Mouse (Mus musculus) MEL (cell line): ENCODE data around the gene Maml1. TPM values are rescaled to one million over a fixed set of nuclear protein-coding genes. Genes with fewer than 3 reads are reported as not detected.
"Not testable (repeated sequence)": the region's sequence is repeated elsewhere in the genome, so short reads cannot be mapped to it uniquely, and the experiment has no call there.

Experiments used
- DNase-seq: peaks from one replicate; pipeline ENCODE4 v3.0.0; 2011; ENCODE audit warnings: low read depth, low spot score
- H3K27ac ChIP-seq: 2 replicates; pipeline ENCODE4 v1.5.1; 2012; ENCODE audit warnings: low read depth, mild to moderate bottlenecking, control low read depth, low read length, moderate library complexity; ENCODE audit not compliant: control insufficient read depth
- H3K27me3 ChIP-seq, 2 experiments: fragments of 150-350 bp in 1 of 2; sonication (generic) in 1 of 2; 2 replicates each; pipeline ENCODE4 v1.6.1; 2012; ENCODE audit warnings: low read length in 2 of 2, mild to moderate bottlenecking in 2 of 2, improper control_type of control experiment in 1 of 2, moderate library complexity in 1 of 2; ENCODE audit not compliant: insufficient read depth in 2 of 2, control insufficient read depth in 1 of 2
- H3K36me3 ChIP-seq, 2 experiments: 2 replicates each; pipeline ENCODE4 v1.6.1; 2012 to 2014; ENCODE audit warnings: low read length in 2 of 2, improper control_type of control experiment in 1 of 2, inconsistent platforms in 1 of 2, mild to moderate bottlenecking in 1 of 2; ENCODE audit not compliant: insufficient read depth in 2 of 2, control insufficient read depth in 1 of 2
- H3K4me1 ChIP-seq, 2 experiments: fragments of 150-350 bp in 1 of 2; sonication (generic) in 1 of 2; 2 replicates each; pipeline ENCODE4 v1.6.1; 2012; ENCODE audit warnings: low read length in 2 of 2, improper control_type of control experiment in 1 of 2, mild to moderate bottlenecking in 1 of 2; ENCODE audit not compliant: insufficient read depth in 2 of 2, control insufficient read depth in 1 of 2
- H3K4me3 ChIP-seq, 2 experiments: fragments of 150-350 bp in 1 of 2; sonication (generic) in 1 of 2; 2 replicates each; pipeline ENCODE4 v1.5.1; 2012; ENCODE audit warnings: low read depth in 2 of 2, low read length in 2 of 2, mild to moderate bottlenecking in 2 of 2, moderate library complexity in 2 of 2, control low read depth in 1 of 2, improper control_type of control experiment in 1 of 2; ENCODE audit not compliant: control insufficient read depth in 1 of 2, insufficient read depth in 1 of 2
- H3K79me2 ChIP-seq: 2 replicates; pipeline ENCODE4 v1.6.1; 2012; ENCODE audit warnings: mild to moderate bottlenecking, low read length, moderate library complexity; ENCODE audit not compliant: control insufficient read depth, poor library complexity, insufficient read depth
- H3K9ac ChIP-seq: 2 replicates; pipeline ENCODE4 v1.6.1; 2012; ENCODE audit warnings: low read depth, mild to moderate bottlenecking, control low read depth, low read length, moderate library complexity; ENCODE audit not compliant: control insufficient read depth, poor library complexity, severe bottlenecking
- H3K9me3 ChIP-seq: fragments of 150-350 bp; sonication (generic); replicated peaks from 2 replicates; pipeline ENCODE4 v1.6.1; 2012; ENCODE audit warnings: mild to moderate bottlenecking, low read length, improper control_type of control experiment, moderate library complexity; ENCODE audit not compliant: insufficient read depth
- BHLHE40 ChIP-seq: IDR thresholded peaks from 2 replicates; pipeline ENCODE4 v1.6.1; 2012; ENCODE audit warnings: low read depth, mild to moderate bottlenecking, inconsistent platforms, low read length, improper control_type of control experiment, borderline replicate concordance
- CHD2 ChIP-seq: IDR thresholded peaks from 2 replicates; pipeline ENCODE4 v1.6.1; 2011; ENCODE audit warnings: low read length, improper control_type of control experiment
- CTCF ChIP-seq, 3 experiments: IDR thresholded peaks in 2 of 3; conservative IDR thresholded peaks in 1 of 3; 2 replicates each; pipeline ENCODE4 v1.5.1; 2011 to 2012; ENCODE audit warnings: low read length in 3 of 3, low read depth in 2 of 3, mild to moderate bottlenecking in 2 of 3, improper control_type of control experiment in 1 of 3, inconsistent platforms in 1 of 3, mixed read lengths in 1 of 3, moderate library complexity in 1 of 3; ENCODE audit not compliant: control insufficient read depth in 1 of 3, insufficient read depth in 1 of 3, poor library complexity in 1 of 3, severe bottlenecking in 1 of 3
- E2F4 ChIP-seq: IDR thresholded peaks from 2 replicates; pipeline ENCODE4 v1.6.1; 2011; ENCODE audit warnings: low read depth, low read length, improper control_type of control experiment, borderline replicate concordance
- EP300 ChIP-seq, 2 experiments: IDR thresholded peaks; 2 replicates each; pipeline ENCODE4 v1.6.1; 2011; ENCODE audit warnings: improper control_type of control experiment in 2 of 2, low read length in 2 of 2, low read depth in 1 of 2, mild to moderate bottlenecking in 1 of 2
- MAFK ChIP-seq: IDR thresholded peaks from 2 replicates; pipeline ENCODE4 v1.6.1; 2011; ENCODE audit warnings: low read depth, mild to moderate bottlenecking, low read length, improper control_type of control experiment, borderline replicate concordance
- MAZ ChIP-seq: IDR thresholded peaks from 2 replicates; pipeline ENCODE4 v1.6.1; 2012; ENCODE audit warnings: low read depth, mild to moderate bottlenecking, inconsistent platforms, low read length, improper control_type of control experiment
- MXI1 ChIP-seq: IDR thresholded peaks from 2 replicates; pipeline ENCODE4 v1.6.1; 2011; ENCODE audit warnings: mild to moderate bottlenecking, low read depth, low read length, improper control_type of control experiment
- NRF1 ChIP-seq: IDR thresholded peaks from 2 replicates; pipeline ENCODE4 v1.6.1; 2014; ENCODE audit warnings: low read depth, mild to moderate bottlenecking, inconsistent platforms, low read length, improper control_type of control experiment, moderate library complexity; ENCODE audit not compliant: poor library complexity, insufficient read depth, severe bottlenecking
- POLR2A ChIP-seq, 2 experiments: IDR thresholded peaks; 2 replicates each; pipeline ENCODE4 v1.6.1; 2011 to 2012; ENCODE audit warnings: low read length in 2 of 2, mild to moderate bottlenecking in 2 of 2, control low read depth in 1 of 2, improper control_type of control experiment in 1 of 2, low read depth in 1 of 2, moderate library complexity in 1 of 2; ENCODE audit not compliant: control insufficient read depth in 1 of 2, insufficient read depth in 1 of 2, poor library complexity in 1 of 2
- POLR2AphosphoS2 ChIP-seq: IDR thresholded peaks from 2 replicates; pipeline ENCODE4 v1.6.1; 2011; ENCODE audit warnings: low read length, improper control_type of control experiment
- POLR2AphosphoS5 ChIP-seq: IDR thresholded peaks from 2 replicates; pipeline ENCODE4 v1.6.1; 2012; ENCODE audit warnings: low read depth, borderline replicate concordance, mild to moderate bottlenecking, inconsistent platforms, low read length, moderate library complexity, mixed read lengths
- SMC3 ChIP-seq: IDR thresholded peaks from 2 replicates; pipeline ENCODE4 v1.6.1; 2011; ENCODE audit warnings: low read depth, low read length, improper control_type of control experiment
- USF2 ChIP-seq, 2 experiments: IDR thresholded peaks; 2 replicates each; pipeline ENCODE4 v1.6.1; 2011 to 2012; ENCODE audit warnings: improper control_type of control experiment in 2 of 2, low read length in 2 of 2, borderline replicate concordance in 1 of 2, inconsistent platforms in 1 of 2, low read depth in 1 of 2, mild to moderate bottlenecking in 1 of 2; ENCODE audit not compliant: insufficient read depth in 1 of 2
- ZNF384 ChIP-seq: IDR thresholded peaks from 2 replicates; pipeline ENCODE4 v1.6.1; 2012; ENCODE audit warnings: low read depth, mild to moderate bottlenecking, inconsistent platforms, low read length, improper control_type of control experiment
- polyA plus RNA-seq, 2 experiments: library from polyadenylated mRNA; stranded (reverse) in 1 of 2; unstranded in 1 of 2; fragments of >175 nt in 1 of 2; fragments of >200 nt in 1 of 2; gene quantifications; 2 replicates each; pipeline versions ENCODE4 v1.2.1 to v1.2.4; 2012; ENCODE audit warnings: low replicate concordance in 2 of 2, low read depth in 1 of 2; ENCODE audit not compliant: insufficient read length in 2 of 2, insufficient read depth in 1 of 2, missing spikeins in 1 of 2
- total RNA-seq: library from RNA; depleted of rRNA; stranded (reverse); fragments of 300-350 nt; gene quantifications from 2 replicates; pipeline ENCODE4 v1.2.3, GENCODE M21; 2012

Gene Maml1
- total and polyA plus RNA-seq, 3 experiments, result 3.8 to 12.6 TPM; not detected in 1

DNA sequence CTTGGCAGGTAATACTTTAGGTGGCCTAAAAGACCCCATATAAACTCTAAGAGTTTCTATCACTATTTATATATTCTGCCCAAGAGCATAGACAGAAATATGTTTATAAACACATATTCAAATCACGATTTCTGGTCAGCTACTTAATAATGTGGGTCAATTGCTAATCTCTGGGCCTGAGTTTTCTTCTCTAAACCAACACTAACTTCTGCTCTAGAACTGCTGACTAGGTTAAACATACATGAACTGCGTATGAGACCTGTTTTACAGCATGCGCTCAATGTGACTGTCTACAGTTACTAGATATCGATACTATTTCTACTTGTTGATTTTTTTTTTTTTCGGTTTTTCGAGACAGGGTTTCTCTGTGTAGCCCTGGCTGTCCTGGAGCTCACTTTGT lies 29.1 kb upstream of the Maml1 start:
- Histone ChIP-seq H3K27ac (no peak overlapping the region), H3K9me3 (no peaks in the 10 kb centered on the region), H3K4me3 (no peak overlapping the region), H3K79me2 (peaks cover 84% of the 10 kb centered on the region), H3K27me3 (no peaks in the 10 kb centered on the region), H3K36me3 (peaks cover 46 to 64% of the 10 kb centered on the region in 2 experiments), H3K4me1 (peaks cover 8 to 14% of the 10 kb centered on the region in 2 experiments; a peak in 3 of 4 replicates), H3K9ac (no peak overlapping the region)
- DNase-seq, result no peak
- TF ChIP-seq POLR2A (IDR thresholded peaks at IDR 0.05; ENCODE audit: control insufficient read depth in 1 of 2, insufficient read depth in 1 of 2, low read depth in 1 of 2, low read length in 2 of 2, poor library complexity in 1 of 2) (0 out of 4 replicates have a peak, but pooled peaks of 1 of the 2 experiments have one; percentile 9), SMC3 (no peak), MAFK (peak; percentile 23; the same call in 1 of the 2 replicates), NRF1 (no peak), MXI1 (no peak), POLR2AphosphoS5 (no peak)

- peaks cover 10 to 14% of the 10 kb centered on the region in 2 experiments; a peak in 3 of 4 replicates for H3K4me1 ChIP-seq
- not testable (repeated sequence) for H3K4me3 ChIP-seq, H3K9ac ChIP-seq, H3K27ac ChIP-seq, H3K9me3 ChIP-seq, H3K27me3 ChIP-seq
- TF ChIP-seq ZNF384, result peak; percentile 23; the same call in 1 of the 2 replicates
- TF ChIP-seq SMC3, result peak; percentile 30
- 0 out of 2 replicates have a peak, but pooled peaks have one; percentile 18 for TF ChIP-seq POLR2AphosphoS2
- peak; percentile 43; the same call in 1 of the 2 replicates for TF ChIP-seq MXI1
- peak in 1 of 3 experiments; percentile 39; a peak in 2 of 6 replicates for TF ChIP-seq CTCF (IDR thresholded peaks at IDR 0.05 in 2 of 3, conservative IDR thresholded peaks at IDR 0.05 in 1 of 3; ENCODE audit: control insufficient read depth in 1 of 3, insufficient read depth in 1 of 3, low read depth in 2 of 3, low read length in 3 of 3, poor library complexity in 1 of 3, severe bottlenecking in 1 of 3)
- peaks cover 84% of the 10 kb centered on the region for H3K79me2 ChIP-seq
- peak; percentile 55 for DNase-seq
- H3K36me3 ChIP-seq, result peaks cover 60 to 77% of the 10 kb centered on the region in 2 experiments
These were observed 27.2 kb upstream of the Maml1 start for GRCm38 (mm10) chr11:50319343-50319742.

- Histone ChIP-seq H3K79me2 (peaks cover 51% of the 10 kb centered on the region), H3K36me3 (peaks cover 42 to 81% of the 10 kb centered on the region in 2 experiments), H3K4me3 (no peak overlapping the region), H3K9me3 (no peaks in the 10 kb centered on the region), H3K27ac (no peak overlapping the region), H3K4me1 (peaks cover 0 to 7% of the 10 kb centered on the region in 2 experiments; a peak in 1 of 4 replicates), H3K27me3 (no peaks in the 10 kb centered on the region), H3K9ac (no peak overlapping the region)
- DNase-seq, result no peak
- TF ChIP-seq E2F4, result no peak
- TF ChIP-seq USF2 (IDR thresholded peaks at IDR 0.05; ENCODE audit: borderline replicate concordance in 1 of 2, insufficient read depth in 1 of 2, low read depth in 1 of 2, low read length in 2 of 2), result no peak
- TF ChIP-seq CHD2, result no peak
- TF ChIP-seq POLR2A (IDR thresholded peaks at IDR 0.05; ENCODE audit: control insufficient read depth in 1 of 2, insufficient read depth in 1 of 2, low read depth in 1 of 2, low read length in 2 of 2, poor library complexity in 1 of 2), result no peak
- TF ChIP-seq CTCF (IDR thresholded peaks at IDR 0.05 in 2 of 3, conservative IDR thresholded peaks at IDR 0.05 in 1 of 3; ENCODE audit: control insufficient read depth in 1 of 3, insufficient read depth in 1 of 3, low read depth in 2 of 3, low read length in 3 of 3, poor library complexity in 1 of 3, severe bottlenecking in 1 of 3), result no peak
- TF ChIP-seq SMC3, result no peak
- no peak for TF ChIP-seq MAZ
- no peak for TF ChIP-seq EP300 (IDR thresholded peaks at IDR 0.05; ENCODE audit: low read depth in 1 of 2, low read length in 2 of 2)
- TF ChIP-seq BHLHE40, result no peak
These were observed 20.7 kb upstream of the Maml1 start for GRCm38 (mm10) chr11:50312803-50313202.
